Mouse (Mus musculus) bone marrow macrophage, adult 2 months (primary cell): Measurements from ENCODE around the gene Bbx.

Experiments used
- CTCF ChIP-seq: IDR thresholded peaks from 2 replicates; pipeline ENCODE4 v1.5.1; 2012; ENCODE audit warnings: low read depth, mild to moderate bottlenecking, low read length, moderate library complexity
- POLR2A ChIP-seq: IDR thresholded peaks from 2 replicates; pipeline ENCODE4 v1.6.1; 2012; ENCODE audit warnings: mild to moderate bottlenecking, low read depth, low read length, borderline replicate concordance

GRCm38 (mm10) chr16:50211727-50212126 lies 220.5 kb downstream of the Bbx start:
- TF ChIP-seq CTCF (no peak), POLR2A (no peak)
